Mouse (Mus musculus) small intestine, adult 2 months (tissue): ENCODE data around the gene Asb3. TPM values are rescaled to one million over a fixed set of nuclear protein-coding genes. Genes with fewer than 3 reads are reported as not detected.

ENCODE experiments used
- H3K27ac ChIP-seq: fragments of 200-500 bp; 2 replicates; pipeline ENCODE4 v1.5.1; 2012; ENCODE audit warnings: low read depth, low read length, control low read depth, inconsistent platforms; ENCODE audit not compliant: insufficient read depth
- H3K27me3 ChIP-seq: fragments of 200-500 bp; 2 replicates; pipeline ENCODE4 v1.6.1; 2012; ENCODE audit warnings: mild to moderate bottlenecking, moderate library complexity, low read length, inconsistent platforms; ENCODE audit not compliant: control insufficient read depth, insufficient read depth
- H3K36me3 ChIP-seq: fragments of 200-500 bp; 2 replicates; pipeline ENCODE4 v1.6.1; 2012; ENCODE audit warnings: mild to moderate bottlenecking, low read length, control low read depth, inconsistent platforms; ENCODE audit not compliant: control insufficient read depth, insufficient read depth
- H3K4me1 ChIP-seq: fragments of 200-500 bp; 2 replicates; pipeline ENCODE4 v1.6.1; 2012; ENCODE audit warnings: low read length, inconsistent platforms, mixed read lengths; ENCODE audit not compliant: control insufficient read depth, insufficient read depth, insufficient read length
- H3K4me3 ChIP-seq: fragments of 200-500 bp; 2 replicates; pipeline ENCODE4 v1.5.1; 2012; ENCODE audit warnings: low read depth, mild to moderate bottlenecking, control low read depth, inconsistent platforms, low read length, moderate library complexity
- CTCF ChIP-seq: fragments of 200-500 bp; IDR thresholded peaks from 2 replicates; pipeline ENCODE4 v1.5.1; 2012; ENCODE audit warnings: low read depth, mild to moderate bottlenecking, control low read depth, inconsistent platforms, low read length, moderate library complexity, mixed read lengths; ENCODE audit not compliant: insufficient replicate concordance, insufficient read length; ENCODE audit errors: extremely low read depth
- POLR2A ChIP-seq: fragments of 200-500 bp; IDR thresholded peaks from 2 replicates; pipeline ENCODE4 v1.6.1; 2012; ENCODE audit warnings: low read depth, mild to moderate bottlenecking, control low read depth, inconsistent platforms, low read length, moderate library complexity
- WGBS: fragments of 180-500 bp; shearing (Covaris S2); methylation state at CpG from one replicate; pipeline ENCODE4 v1.1.7; 2018; 5-methylcytosine and 5-hydroxymethylcytosine counted together
- polyA plus RNA-seq: library from polyadenylated mRNA; depleted of rRNA; stranded (reverse); fragments of >200 nt; gene quantifications from 2 replicates; pipeline ENCODE4 v1.2.3, GENCODE M21; 2012

Asb3 gene
- polyA plus RNA-seq, 1 experiment: 0.52 TPM

GRCm38 (mm10) chr11:30954279-30954725 is 69.1 kb downstream of the Asb3 start, which contains the start of gene Erlec1:
Gene Erlec1 (minus strand): TSS chr11:30954335.
- Histone ChIP-seq H3K4me3 (peak within 1 kb of the TSS; percentile 99), H3K27ac (peak within 1 kb of the TSS; percentile 68), H3K27me3 (no peaks in the 10 kb centered on the region), H3K4me1 (no peaks in the 10 kb centered on the region), H3K36me3 (peaks cover 8% of the 10 kb centered on the region; the same call in 1 of the 2 replicates)
- TF ChIP-seq CTCF (no peak), POLR2A (no peak; the same call in none of the 2 replicates)
- WGBS: under 1% methylated on average over 37 of the region's 40 CpGs

GRCm38 (mm10) chr11:30985237-30985636 is 100.0 kb downstream of the Asb3 start:
- TF ChIP-seq POLR2A (no peak), CTCF (no peak)
- Histone ChIP-seq H3K36me3 (no peaks in the 10 kb centered on the region), H3K27ac (no peak overlapping the region), H3K27me3 (no peaks in the 10 kb centered on the region), H3K4me1 (no peaks in the 10 kb centered on the region; the same call in 1 of the 2 replicates), H3K4me3 (no peak overlapping the region)
- 24% methylated on average over 2 of the region's 2 CpGs for WGBS

- Histone ChIP-seq H3K4me3 (peak within 1 kb of the TSS; percentile 100), H3K4me1 (no peaks in the 10 kb centered on the region; the same call in 1 of the 2 replicates), H3K27me3 (no peaks in the 10 kb centered on the region), H3K36me3 (no peaks in the 10 kb centered on the region), H3K27ac (peak within 1 kb of the TSS; percentile 96)
- WGBS: under 1% methylated on average over 22 of the region's 22 CpGs
- TF ChIP-seq CTCF (no peak), POLR2A (peak; percentile 45; the same call in 1 of the 2 replicates)
Measured at GRCm38 (mm10) chr11:30985877-30986624, 100.8 kb downstream of the Asb3 start, which contains the start of gene Chac2. Gene Chac2 (minus strand): TSS chr11:30986350.

- 2% methylated on average over 2 of the region's 2 CpGs for WGBS
- H3K27ac ChIP-seq: peak overlapping the region; percentile 54
- no peaks in the 10 kb centered on the region; the same call in 1 of the 2 replicates for H3K4me1 ChIP-seq
- H3K36me3 ChIP-seq: no peaks in the 10 kb centered on the region
- no peak for TF ChIP-seq CTCF
- H3K27me3 ChIP-seq: no peaks in the 10 kb centered on the region
- H3K4me3 ChIP-seq: peak overlapping the region; percentile 9; the same call in 1 of the 2 replicates
Measured at GRCm38 (mm10) chr11:30986625-30987017, 101.4 kb downstream of the Asb3 start.

GRCm38 (mm10) chr11:30996670-30997069 is 111.5 kb downstream of the Asb3 start:
- 82% methylated on average over 3 of the region's 3 CpGs for WGBS
- TF ChIP-seq POLR2A (no peak), CTCF (no peak)

GRCm38 (mm10) chr11:30998199-30998598 is 113.0 kb downstream of the Asb3 start:
- H3K27ac ChIP-seq: no peak overlapping the region
- H3K27me3 ChIP-seq: no peaks in the 10 kb centered on the region
- WGBS: 91% methylated on average over 5 of the region's 5 CpGs
- no peaks in the 10 kb centered on the region; the same call in 1 of the 2 replicates for H3K36me3 ChIP-seq
- TF ChIP-seq CTCF (no peak), POLR2A (no peak)
- H3K4me1 ChIP-seq: peaks cover 2% of the 10 kb centered on the region; the same call in 1 of the 2 replicates
- no peak overlapping the region for H3K4me3 ChIP-seq

More at GRCm38 (mm10) chr11:30996670-30997069, 111.5 kb downstream of the Asb3 start:
- no peak overlapping the region for H3K27ac ChIP-seq
- H3K4me1 ChIP-seq: peaks cover 2% of the 10 kb centered on the region; the same call in 1 of the 2 replicates
- no peak overlapping the region for H3K4me3 ChIP-seq
- H3K36me3 ChIP-seq: no peaks in the 10 kb centered on the region; the same call in 1 of the 2 replicates
- H3K27me3 ChIP-seq: no peaks in the 10 kb centered on the region

- 77% methylated on average over 2 of the region's 2 CpGs for WGBS
- no peaks in the 10 kb centered on the region; the same call in 1 of the 2 replicates for H3K36me3 ChIP-seq
- no peak overlapping the region for H3K4me3 ChIP-seq
- no peak overlapping the region for H3K27ac ChIP-seq
- no peak for TF ChIP-seq POLR2A
- TF ChIP-seq CTCF: no peak
- H3K4me1 ChIP-seq: peaks cover 2% of the 10 kb centered on the region; the same call in 1 of the 2 replicates
- H3K27me3 ChIP-seq: no peaks in the 10 kb centered on the region
Measured at GRCm38 (mm10) chr11:30998704-30999103, 113.5 kb downstream of the Asb3 start.
